Mouse (Mus musculus): ENCODE data around the gene Tenm2.

Tenm2 gene

DNA sequence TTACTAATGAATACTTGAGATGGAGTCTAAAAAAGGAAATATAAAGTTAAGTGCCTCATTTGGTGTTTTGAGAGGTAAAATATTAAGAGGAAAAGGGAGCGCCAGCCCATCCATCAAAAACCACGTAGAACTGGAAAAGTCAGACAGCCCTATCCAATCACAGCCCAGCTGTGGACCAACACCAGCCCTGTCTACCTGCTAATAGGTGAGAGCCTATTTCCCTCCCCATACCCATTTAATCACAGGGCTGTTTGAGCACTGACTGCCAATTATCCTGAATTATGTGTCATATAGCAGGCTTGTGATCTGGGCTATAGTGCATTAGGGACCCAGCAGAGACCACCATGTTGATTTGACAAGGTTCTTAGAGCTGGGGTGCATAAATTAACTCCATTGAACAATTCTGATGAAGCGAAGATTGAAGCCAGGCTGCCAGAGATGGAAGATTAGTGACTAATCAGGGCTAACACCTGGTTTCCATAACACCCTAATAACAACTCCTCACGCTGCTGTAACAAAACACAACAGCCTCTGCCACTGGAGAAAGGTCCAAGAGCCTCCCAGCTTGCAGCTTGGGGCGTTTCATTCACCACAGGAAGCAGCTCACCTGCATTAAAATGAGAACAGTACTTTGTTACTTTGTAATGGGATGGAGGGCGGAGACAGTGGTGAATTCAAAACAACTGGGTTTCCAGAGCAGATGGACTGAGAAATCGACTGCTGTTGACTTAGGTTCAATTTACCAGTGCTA, 204.3 kb downstream of the Tenm2 start:
- no peaks in the 10 kb centered on the region for H3K36me3 ChIP-seq (ENCODE audit: control insufficient read depth, insufficient read depth, low read length, poor library complexity, severe bottlenecking)
- H3K27me3 ChIP-seq (ENCODE audit: control insufficient read depth, insufficient read depth, low read length, poor library complexity, severe bottlenecking), result no peaks in the 10 kb centered on the region; the same call in 1 of the 2 replicates
- no peak for DNase-seq (ENCODE audit: low read depth, low spot score)

DNA sequence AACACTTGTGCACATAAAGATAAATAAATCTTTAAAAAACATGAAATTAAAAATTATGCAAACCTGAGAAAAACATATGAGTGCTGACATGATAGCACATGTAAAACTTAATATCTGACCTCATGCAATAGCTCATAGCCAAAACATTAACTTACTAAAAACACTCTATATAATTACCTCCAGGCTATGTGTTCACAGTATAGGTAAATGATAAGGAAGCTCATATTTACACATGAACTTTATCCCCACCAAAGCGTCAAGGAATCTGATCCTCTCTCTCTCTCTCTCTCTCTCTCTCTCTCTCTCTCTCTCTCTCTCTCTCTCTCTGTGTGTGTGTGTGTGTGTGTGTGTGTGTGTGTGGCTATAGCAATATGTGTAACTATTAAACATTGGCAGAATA, 223.9 kb downstream of the Tenm2 start:
- H3K27me3 ChIP-seq (ENCODE audit: control insufficient read depth, insufficient read depth, low read length, poor library complexity, severe bottlenecking), result no peaks in the 10 kb centered on the region
- DNase-seq (ENCODE audit: low read depth, low spot score), result no peak
- H3K36me3 ChIP-seq (ENCODE audit: control insufficient read depth, insufficient read depth, low read length, poor library complexity, severe bottlenecking), result no peaks in the 10 kb centered on the region

DNA sequence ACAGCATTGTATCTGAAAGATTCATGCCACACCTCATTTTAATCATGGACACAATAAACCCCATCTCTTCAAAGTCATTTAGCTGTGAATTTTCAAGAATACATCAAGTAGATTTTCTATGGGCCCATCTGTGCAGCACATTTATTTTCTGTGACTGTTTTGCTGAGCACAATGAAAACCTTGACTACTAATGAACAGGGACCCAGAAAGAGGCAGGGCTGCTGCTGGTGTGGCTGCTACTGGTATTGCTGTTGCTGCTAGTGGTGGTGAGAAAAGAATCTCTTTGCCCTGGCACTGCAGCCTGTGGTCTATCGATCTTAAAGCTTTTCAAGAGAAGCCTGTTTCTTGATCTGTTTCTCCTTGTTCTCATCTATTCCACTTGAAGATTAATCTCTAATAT, 226.5 kb downstream of the Tenm2 start:
- DNase-seq (ENCODE audit: low read depth, low spot score), result no peak
- no peaks in the 10 kb centered on the region for H3K27me3 ChIP-seq (ENCODE audit: control insufficient read depth, insufficient read depth, low read length, poor library complexity, severe bottlenecking)
- H3K36me3 ChIP-seq (ENCODE audit: control insufficient read depth, insufficient read depth, low read length, poor library complexity, severe bottlenecking), result no peaks in the 10 kb centered on the region

DNA sequence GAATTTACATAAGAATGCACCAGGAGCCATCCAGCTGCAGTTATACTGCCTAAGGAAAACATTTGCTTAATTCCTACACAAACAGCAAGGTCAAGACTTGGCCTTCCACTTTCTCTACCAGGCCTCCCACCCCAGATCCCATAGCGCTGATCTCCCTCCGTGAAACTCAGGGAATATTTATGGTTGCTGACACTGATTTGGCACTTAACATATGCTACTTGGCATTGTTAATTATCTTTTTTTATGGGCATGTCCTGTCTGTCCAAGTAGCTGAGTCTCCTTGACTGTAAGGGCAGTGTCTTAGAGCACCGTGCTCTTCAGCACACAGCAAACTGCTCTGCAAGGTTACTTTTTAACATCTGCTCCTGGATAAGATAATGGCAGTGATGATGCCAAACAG, 238.1 kb downstream of the Tenm2 start:
- H3K36me3 ChIP-seq (ENCODE audit: control insufficient read depth, insufficient read depth, low read length, poor library complexity, severe bottlenecking), result no peaks in the 10 kb centered on the region
- DNase-seq (ENCODE audit: low read depth, low spot score), result no peak
- no peaks in the 10 kb centered on the region for H3K27me3 ChIP-seq (ENCODE audit: control insufficient read depth, insufficient read depth, low read length, poor library complexity, severe bottlenecking)

DNA sequence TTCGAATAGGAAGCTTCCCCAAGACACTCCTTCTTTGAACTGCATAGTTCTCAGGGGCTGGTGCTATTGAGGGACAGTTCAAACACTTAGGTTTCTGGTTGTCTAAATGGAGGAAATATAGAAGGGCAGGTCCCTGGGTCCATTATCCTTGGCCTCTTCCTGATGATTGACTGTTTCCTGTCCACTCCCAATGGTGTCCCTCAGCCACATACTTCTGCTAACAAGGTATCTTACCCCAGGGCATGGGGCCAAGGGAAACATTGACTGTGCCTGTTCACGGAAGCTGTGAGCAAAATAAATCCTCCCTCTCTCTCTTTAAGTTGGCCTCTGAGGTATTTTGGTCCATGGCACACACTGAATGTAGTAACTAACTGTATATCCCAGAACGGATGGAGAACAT, 244.9 kb downstream of the Tenm2 start:
- DNase-seq (ENCODE audit: low read depth, low spot score), result no peak
- Histone ChIP-seq H3K36me3 (ENCODE audit: control insufficient read depth, insufficient read depth, low read length, poor library complexity, severe bottlenecking) (no peaks in the 10 kb centered on the region), H3K27me3 (ENCODE audit: control insufficient read depth, insufficient read depth, low read length, poor library complexity, severe bottlenecking) (no peaks in the 10 kb centered on the region)

DNA sequence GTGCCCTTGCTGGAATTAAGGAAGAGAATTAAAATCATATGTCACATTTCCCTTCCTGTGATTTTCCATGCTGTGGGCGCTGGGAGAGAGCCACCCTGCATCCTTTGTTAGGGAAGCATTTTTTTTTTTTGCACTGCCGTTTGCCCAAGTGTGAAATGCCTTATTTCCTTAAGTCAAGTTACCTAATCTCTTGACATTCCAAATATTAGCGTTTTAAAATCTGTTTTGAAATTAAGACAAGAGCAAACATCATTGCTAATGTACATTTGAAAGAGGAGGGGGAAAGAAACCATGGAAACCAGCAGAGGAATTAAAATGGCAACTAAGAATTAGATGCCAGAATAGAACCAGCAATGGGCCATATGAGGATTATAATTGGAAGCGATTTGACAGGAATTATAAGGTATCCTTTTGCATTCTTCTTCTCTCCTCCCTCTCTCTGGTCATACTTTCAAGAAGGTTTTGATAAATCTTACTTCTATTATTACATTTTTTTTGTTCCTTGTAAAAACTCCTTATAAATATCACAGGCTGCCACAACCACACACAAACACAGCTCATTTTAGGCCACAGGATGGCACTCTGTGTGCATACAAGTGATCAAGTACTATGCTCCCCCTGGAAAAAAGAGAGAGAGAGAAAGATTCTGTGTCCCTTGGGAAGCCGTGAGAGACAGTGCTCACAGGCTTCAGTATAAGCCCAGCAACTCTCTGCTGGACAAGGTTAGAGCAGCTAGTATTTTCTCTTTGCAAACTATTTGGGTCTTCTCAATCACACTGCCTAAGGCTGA, 246.8 kb downstream of the Tenm2 start:
- no peak for DNase-seq (ENCODE audit: low read depth, low spot score)
- no peaks in the 10 kb centered on the region for H3K27me3 ChIP-seq (ENCODE audit: control insufficient read depth, insufficient read depth, low read length, poor library complexity, severe bottlenecking)

DNA sequence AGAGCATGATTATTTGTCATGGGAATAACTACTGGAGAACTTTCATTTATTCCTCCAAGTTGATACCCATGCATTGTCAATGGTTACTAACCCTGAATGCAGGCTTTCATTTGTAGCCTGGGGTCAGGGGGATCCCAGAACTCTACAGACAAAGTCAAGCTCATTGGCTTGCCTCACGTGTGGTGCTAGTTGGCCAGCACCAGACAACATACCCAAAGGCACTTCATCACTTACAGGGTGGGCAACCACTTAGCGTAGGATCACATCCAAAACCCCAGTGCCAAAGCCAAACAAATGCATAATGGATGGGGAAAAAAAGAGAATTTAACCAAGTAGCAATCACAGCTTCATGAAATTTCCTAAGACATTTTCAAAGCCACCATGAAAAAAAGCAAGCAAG, 261.6 kb downstream of the Tenm2 start:
- Histone ChIP-seq H3K27me3 (ENCODE audit: control insufficient read depth, insufficient read depth, low read length, poor library complexity, severe bottlenecking) (no peaks in the 10 kb centered on the region), H3K36me3 (ENCODE audit: control insufficient read depth, insufficient read depth, low read length, poor library complexity, severe bottlenecking) (no peaks in the 10 kb centered on the region)
- DNase-seq (ENCODE audit: low read depth, low spot score), result no peak

More for the DNA sequence above, 246.8 kb downstream of the Tenm2 start:
- H3K36me3 ChIP-seq (ENCODE audit: control insufficient read depth, insufficient read depth, low read length, poor library complexity, severe bottlenecking), result no peaks in the 10 kb centered on the region

DNA sequence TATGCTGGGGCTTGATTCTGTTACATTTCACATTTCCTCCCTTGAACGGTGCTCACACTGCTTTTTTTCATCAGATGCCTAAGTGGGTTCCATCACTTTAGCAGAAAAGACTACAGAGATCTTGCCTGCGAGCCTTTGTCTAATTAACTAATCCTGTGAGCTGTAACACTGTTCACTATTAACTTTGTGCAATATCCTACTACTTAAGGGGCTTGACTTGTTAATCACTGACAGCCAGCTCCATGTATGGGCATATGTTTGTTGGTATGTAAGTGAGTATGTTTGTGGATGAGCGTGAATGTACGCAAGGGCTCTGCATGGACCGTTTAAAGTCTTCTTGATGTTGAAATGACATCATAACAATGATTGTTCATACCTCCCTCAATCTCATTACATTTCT, 277.7 kb downstream of the Tenm2 start:
- Histone ChIP-seq H3K27me3 (ENCODE audit: control insufficient read depth, insufficient read depth, low read length, poor library complexity, severe bottlenecking) (no peaks in the 10 kb centered on the region), H3K36me3 (ENCODE audit: control insufficient read depth, insufficient read depth, low read length, poor library complexity, severe bottlenecking) (no peaks in the 10 kb centered on the region)
- no peak for DNase-seq (ENCODE audit: low read depth, low spot score)

DNA sequence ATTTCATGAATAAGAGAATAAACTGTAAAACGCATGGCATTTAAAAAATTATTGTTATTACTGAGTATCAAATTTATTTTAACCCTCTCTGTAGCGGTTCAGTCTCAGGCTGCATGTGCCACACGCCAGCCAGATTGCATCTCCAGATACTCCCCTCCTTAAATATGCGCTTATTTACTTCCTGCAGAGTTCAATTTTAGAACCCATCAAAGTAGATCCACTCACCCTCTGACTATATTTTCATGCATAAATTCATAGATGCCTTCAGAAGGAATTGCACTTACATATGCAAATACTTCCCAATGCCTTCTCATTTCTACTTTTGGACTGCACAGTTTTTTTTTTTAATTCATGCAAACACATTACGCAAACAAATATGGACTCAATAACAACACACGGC, 294.3 kb downstream of the Tenm2 start:
- no peak for DNase-seq (ENCODE audit: low read depth, low spot score)
- H3K27me3 ChIP-seq (ENCODE audit: control insufficient read depth, insufficient read depth, low read length, poor library complexity, severe bottlenecking), result no peaks in the 10 kb centered on the region
- no peaks in the 10 kb centered on the region for H3K36me3 ChIP-seq (ENCODE audit: control insufficient read depth, insufficient read depth, low read length, poor library complexity, severe bottlenecking)

DNA sequence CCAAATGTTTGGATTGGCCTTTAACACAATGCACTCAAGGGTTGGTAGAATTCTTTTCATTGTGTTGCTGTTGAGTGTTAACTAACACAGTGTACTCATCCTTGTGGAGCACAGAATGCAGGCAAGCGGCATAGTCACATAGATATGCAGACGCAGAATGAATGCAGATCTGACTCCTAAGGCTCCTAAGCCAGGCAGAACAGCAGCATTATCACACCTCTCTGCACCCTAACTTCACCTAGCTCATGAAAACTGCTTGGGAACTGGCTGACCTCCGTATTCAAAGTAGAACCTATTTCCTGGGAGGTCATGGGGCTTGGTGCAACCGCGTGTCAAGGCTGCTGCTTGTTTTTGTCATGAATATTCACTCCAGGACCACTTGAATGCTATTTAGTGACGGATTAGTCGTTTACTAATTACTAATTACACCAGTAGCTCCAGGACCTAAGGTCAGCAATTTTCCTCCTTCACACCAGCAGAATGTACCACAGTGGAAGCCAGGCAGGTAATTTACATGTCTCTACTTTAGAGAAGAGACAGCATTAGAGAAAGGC, 295.1 kb downstream of the Tenm2 start:
- Histone ChIP-seq H3K36me3 (ENCODE audit: control insufficient read depth, insufficient read depth, low read length, poor library complexity, severe bottlenecking) (no peaks in the 10 kb centered on the region), H3K27me3 (ENCODE audit: control insufficient read depth, insufficient read depth, low read length, poor library complexity, severe bottlenecking) (no peaks in the 10 kb centered on the region)
- no peak for DNase-seq (ENCODE audit: low read depth, low spot score)

DNA sequence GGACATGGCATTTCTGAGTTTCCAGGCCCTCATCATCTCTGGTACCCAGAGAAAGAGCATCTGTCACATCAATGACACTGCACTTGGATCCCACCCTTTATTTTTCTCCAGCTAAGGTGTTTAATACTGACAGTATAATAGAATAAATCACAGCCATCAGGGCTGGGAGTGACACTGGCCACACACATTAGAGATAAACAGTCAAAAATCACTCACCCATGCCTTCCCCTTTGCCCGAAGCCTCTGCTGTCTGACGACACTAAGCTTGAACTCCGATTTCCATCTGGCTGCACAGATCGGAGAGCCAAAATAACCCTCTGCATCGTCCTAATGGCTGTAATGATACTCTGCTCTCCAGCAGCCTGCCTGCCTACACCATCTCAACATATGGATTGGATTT, 305.9 kb downstream of the Tenm2 start:
- DNase-seq (ENCODE audit: low read depth, low spot score), result no peak
- Histone ChIP-seq H3K27me3 (ENCODE audit: control insufficient read depth, insufficient read depth, low read length, poor library complexity, severe bottlenecking) (no peaks in the 10 kb centered on the region), H3K36me3 (ENCODE audit: control insufficient read depth, insufficient read depth, low read length, poor library complexity, severe bottlenecking) (no peaks in the 10 kb centered on the region)

DNA sequence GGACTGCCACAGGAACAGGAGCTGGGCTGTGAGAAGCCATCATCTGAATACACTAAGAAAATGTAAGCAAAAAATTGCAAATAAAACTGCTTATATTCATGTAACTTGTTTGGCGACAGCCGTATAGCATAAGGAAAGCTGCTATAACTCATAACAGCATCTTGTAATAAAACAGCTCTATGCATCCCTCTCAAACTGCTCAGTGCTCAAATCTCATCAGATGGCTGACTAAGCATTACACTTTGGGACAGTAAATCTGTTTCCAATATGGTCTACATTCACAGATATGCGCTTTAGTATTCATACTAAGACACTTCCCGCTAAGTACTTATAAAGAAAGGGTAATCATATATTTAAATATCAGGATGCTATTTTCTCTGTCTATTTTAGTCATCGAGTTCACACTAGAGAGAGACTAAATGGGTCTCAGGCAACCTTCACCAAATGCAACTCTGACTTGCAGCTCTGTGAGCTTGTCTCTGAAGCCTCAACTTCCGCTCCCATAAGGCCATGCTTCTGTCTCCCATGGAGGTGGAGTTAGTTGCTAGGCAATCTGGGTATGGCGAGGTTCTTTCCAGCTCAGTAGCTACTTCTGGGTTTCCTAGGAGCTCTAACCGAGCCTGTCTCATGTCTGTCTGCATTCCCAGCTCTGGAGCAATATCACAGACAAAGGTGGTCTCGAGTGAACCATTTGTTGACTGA, 308.9 kb downstream of the Tenm2 start:
- no peaks in the 10 kb centered on the region for H3K36me3 ChIP-seq (ENCODE audit: control insufficient read depth, insufficient read depth, low read length, poor library complexity, severe bottlenecking)

DNA sequence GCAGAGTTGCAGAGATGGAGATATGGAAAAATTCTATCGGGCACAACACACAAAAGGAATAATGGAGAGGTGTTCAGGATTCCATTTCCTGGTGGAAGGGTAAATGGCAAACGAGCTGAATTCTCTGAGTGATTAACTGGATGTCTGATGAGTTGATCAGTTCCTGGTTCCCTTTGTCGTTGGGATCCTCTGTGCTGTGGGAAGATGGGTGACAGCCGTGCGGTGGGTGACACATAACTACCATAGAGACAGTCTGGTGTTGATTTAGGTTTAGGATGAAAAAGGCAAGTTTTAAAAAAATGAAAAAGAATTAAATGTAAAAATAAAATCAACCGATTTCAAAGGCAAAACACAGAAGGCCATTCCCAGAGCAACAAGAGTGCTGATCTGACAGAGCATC, 316.5 kb downstream of the Tenm2 start:
- H3K27me3 ChIP-seq (ENCODE audit: control insufficient read depth, insufficient read depth, low read length, poor library complexity, severe bottlenecking), result no peaks in the 10 kb centered on the region
- DNase-seq (ENCODE audit: low read depth, low spot score), result no peak
- no peaks in the 10 kb centered on the region for H3K36me3 ChIP-seq (ENCODE audit: control insufficient read depth, insufficient read depth, low read length, poor library complexity, severe bottlenecking)

More for the DNA sequence above, 308.9 kb downstream of the Tenm2 start:
- no peak for DNase-seq (ENCODE audit: low read depth, low spot score)
- no peaks in the 10 kb centered on the region for H3K27me3 ChIP-seq (ENCODE audit: control insufficient read depth, insufficient read depth, low read length, poor library complexity, severe bottlenecking)

DNA sequence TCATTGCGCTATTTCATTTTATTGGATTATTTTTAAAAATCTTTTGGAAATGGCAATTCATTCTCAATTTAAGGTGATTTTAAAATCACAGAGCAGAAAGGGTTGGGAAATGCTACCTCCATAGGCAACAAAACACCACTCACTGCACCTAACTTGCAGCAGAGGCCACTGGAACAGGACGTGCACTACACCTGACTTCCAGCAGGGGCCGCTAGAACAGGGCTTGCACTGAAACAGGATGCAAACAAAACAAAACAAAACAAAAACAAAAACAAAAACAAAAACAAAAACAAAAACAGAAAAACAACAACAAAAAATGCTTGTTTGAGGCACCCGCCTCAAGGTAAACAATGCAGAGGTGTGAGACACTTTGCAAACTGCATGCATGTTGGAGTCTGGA, 324.4 kb downstream of the Tenm2 start:
- H3K27me3 ChIP-seq (ENCODE audit: control insufficient read depth, insufficient read depth, low read length, poor library complexity, severe bottlenecking), result no peaks in the 10 kb centered on the region
- H3K36me3 ChIP-seq (ENCODE audit: control insufficient read depth, insufficient read depth, low read length, poor library complexity, severe bottlenecking), result no peaks in the 10 kb centered on the region
- no peak for DNase-seq (ENCODE audit: low read depth, low spot score)

DNA sequence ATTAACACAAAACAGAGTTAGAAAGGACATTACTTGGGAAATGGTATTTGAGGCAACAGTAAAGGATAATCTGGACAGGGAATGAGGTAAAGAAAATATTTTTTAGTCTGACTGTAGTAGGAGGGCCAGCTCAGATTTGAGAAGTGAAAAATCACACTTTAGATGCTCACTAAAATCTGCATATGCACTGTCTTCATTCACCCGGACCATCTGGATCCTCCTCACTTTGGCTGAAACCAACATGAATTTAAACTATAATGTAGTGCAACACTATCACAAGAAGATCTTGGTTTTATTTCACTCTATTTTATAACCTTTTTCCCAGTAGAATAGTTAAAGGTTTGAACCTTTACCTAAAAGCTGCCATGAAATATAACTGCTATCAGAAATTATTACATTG, 326.7 kb downstream of the Tenm2 start:
- Histone ChIP-seq H3K27me3 (ENCODE audit: control insufficient read depth, insufficient read depth, low read length, poor library complexity, severe bottlenecking) (no peaks in the 10 kb centered on the region), H3K36me3 (ENCODE audit: control insufficient read depth, insufficient read depth, low read length, poor library complexity, severe bottlenecking) (no peaks in the 10 kb centered on the region)
- no peak for DNase-seq (ENCODE audit: low read depth, low spot score)
